Mouse (Mus musculus) spleen, embryonic (tissue): ENCODE results near the gene Zfp704.

Source experiments
- CTCF ChIA-PET: fragments of 350-600 bp; sonication (Branson Sonifier 250); formaldehyde crosslinking; loops from one replicate; lab custom pipeline; 2022; lab: Charles Lee

The Zfp704 gene

DNA sequence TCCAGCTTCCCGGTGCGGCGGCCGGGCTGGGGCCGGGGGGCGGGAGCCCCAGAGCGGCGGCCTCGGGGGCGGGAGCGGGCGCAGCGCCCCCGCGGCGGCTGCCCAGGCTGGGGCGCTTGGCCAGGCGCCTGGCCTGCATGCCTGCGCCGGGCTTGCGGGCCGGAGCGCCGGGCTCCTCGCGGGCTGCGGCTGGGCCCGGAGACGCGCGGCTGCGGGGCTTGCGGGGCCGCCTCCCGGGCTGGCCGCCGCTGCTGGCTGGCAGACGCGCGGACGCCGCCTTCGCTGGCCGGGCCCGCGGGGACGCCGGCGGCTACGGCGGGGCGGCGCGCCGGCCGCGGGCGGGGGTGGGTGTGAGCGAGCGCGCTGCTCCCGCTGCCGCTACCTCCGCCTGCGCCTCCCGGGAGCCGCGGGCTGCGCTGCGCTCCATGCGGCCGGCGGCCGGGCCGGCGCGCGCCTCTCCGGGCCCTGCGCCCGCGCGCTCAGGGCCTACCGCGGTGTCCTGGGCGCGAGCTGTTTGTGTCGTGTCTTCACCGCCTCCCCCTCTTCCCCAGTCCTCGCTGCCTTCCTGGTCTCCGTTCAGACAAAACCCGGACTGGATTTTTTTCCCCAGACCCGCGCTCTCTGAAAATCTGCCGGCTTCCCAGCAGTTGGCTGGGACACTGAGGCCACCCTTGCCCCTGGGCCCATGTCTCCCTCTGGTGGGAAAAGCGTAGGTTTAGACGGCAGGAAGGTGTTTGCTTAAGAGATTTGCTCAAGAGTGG lies at the start of gene Zfp704:
TSS of gene Zfp704 (minus strand) at position 505 of the 761 bp plus-strand sequence.
- CTCF ChIA-PET = no interaction called here

DNA sequence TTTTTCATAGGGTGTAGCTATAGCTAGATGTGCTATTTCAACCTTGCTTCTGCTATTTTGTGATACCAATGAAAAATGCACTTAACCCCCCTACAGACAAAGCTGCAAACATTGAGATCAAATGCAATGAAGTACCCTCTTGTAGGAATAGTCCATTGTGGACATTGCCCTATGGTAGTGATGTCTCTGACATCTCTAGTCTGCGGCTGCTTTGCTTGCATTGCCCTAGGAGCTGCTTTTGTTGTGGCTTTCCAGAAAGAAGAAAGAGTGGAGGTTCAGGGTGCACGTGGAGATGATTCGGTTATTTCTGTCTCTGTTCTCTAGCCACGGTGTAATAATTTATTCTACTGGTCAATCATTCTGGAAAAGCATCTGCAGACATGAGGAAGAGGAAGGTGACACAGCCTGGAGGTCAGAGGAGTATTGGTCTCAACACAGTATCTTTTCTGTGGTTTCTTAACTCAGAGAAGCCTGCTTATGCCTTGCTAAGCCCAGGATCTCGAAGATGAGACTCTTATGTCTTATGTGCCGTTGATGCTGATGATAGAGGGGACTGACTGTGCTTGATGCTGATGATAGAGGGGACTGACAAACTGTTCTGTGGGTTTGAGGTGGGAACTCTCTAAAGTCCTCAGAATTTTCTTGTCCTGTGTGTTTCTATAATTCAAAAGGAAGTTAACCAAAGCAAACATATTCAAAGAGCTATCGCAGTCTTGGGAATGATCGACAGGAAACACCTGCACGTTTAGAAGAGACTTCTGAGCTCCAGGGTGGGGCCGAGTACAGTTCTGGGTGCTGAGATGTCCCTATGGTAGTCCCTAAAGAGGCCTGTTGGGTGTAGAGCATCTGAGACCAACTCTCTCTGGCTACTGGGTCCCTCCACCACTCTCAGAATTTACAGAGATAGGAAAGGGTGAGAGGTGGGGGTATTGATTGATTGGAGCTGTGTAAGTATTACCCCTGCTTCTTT lies 23.4 kb upstream of the Zfp704 start:
- CTCF ChIA-PET = no interaction called here

DNA sequence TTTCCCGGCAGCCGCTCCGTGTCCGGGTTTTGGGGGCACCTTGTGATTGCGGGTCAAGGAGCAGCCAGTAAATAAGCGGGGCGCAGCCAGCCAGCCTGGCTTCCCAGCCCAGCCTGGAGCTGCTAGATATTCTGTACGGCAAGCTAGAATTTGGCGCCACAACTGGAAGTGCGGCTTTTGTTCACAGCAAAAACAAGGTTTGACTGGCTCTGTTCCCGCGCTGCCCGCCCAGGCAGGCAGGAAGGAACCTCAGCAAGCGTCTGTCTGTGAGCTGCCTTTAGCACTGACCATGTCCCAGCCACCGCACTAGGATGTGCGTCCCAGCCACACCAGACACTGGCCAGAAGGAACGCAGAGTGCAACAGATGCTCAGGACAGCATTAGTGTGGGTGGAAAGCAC lies 20.1 kb upstream of the Zfp704 start:
- CTCF ChIA-PET = no interaction called here

DNA sequence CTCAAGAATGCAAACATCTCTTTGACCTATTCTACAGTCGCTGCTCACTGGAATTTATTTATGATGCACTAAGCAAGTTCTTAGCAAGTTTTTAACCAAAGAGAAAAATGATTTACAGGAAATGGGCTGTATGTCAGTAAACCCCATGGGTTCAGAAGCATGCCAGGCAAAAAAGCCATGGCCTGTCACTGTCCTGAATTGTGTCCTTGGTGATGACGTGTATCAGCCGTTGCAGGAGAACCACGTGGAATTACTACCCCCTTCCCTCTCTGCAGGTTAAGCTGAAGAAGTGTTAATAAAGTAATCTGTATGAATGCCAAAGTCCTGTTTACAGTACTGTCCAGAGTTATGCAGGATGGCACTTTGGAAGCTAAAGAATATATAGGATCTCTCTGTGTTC lies 18.2 kb upstream of the Zfp704 start:
- CTCF ChIA-PET = no interaction called here

DNA sequence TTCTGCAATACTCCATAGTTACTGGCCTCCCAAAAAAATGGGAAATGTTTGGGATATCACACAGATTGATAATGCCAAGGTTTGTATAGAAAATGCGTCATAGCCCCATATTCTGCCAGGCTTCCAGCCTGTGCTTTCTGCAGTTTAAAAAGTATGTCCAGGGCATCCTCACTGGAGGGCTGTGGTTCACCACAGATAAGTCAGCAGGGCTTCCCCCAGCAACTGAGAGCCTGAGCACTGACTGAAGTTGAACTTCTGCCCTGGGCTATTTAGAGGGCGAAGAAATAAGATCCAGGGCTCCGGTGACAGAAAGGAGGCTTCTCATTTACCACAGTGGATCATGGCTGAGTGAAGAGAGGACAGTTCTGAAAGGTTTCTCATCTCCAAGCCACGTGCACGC lies 16.3 kb upstream of the Zfp704 start:
- CTCF ChIA-PET = no interaction called here

DNA sequence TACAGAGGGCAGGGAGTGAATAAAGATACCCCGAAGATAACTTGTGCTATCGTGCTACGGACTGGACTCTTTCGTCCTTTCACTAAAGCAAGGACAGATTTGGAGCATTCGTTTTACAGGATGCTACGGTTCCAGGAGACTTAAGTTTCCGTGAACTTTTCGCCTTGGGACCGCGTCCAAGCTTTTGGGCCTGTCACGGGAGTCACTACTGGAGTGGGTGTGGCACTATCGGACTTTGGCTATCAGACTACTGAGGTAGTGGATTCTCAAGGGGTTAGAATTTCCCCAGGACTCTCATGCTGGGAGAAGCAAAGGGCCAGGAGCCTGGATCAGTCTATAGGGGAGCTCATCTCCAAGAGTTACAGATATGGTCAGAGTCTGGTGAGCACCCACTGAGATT lies 10.7 kb upstream of the Zfp704 start:
- CTCF ChIA-PET = no interaction called here

DNA sequence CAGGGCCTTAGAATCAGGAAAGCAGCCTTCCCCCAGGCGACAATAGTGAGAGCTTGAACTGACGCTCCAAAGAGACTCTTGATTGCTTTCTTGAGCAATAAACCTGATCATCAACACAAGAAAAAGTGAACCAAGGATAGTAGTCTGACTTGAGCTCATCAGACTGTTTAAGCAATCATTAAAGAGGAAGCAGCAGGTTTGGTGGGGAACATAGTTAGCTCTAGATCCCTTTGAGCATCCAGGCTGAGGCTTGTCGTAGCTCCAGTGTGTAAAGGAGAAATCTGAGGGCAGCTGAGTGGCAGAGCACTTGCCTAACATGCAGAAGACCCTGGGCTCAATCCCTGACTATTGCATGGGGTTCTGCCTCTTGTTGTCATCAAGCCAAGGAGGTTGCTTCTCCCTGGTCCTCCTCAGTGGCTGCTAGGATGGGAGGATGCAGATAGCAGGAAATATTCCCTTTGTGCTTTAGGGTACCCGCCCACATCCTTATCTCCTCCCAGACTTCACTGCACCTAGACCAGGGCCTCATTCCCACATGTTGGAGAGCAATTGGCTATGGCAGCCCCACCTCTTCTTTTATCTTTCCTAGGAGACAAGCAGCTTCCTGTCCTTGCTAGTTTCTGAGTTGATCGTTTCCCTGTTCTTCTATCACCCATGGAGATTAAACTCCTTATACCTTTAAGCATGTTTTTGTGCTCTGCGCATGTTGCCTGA lies 9.8 kb upstream of the Zfp704 start:
- CTCF ChIA-PET = no interaction called here

- CTCF ChIA-PET = no interaction called here
Observed at GRCm38 (mm10) chr3:9617101-9617500, 7.2 kb upstream of the Zfp704 start.

DNA sequence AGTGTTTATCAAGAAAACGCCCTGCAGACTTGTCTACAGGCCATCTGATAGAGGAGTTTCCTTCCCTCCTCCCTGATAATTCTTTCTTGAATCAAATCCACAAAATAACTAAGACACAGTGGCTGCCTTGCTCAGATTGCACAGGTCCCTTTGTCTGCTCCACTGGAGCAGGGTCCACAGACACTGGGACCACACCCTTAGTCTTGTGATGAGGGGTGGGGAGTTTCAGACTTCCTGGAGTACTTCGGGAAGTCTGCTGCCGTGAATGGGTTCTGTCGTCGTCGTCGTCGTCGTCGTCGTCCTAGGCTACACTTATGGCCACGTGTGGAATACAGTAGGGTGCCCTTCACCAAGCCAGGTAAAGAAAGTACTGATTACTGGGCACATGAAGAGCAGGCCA lies 4.8 kb upstream of the Zfp704 start:
- CTCF ChIA-PET = no interaction called here

GRCm38 (mm10) chr3:9614011-9614410 lies 4.1 kb upstream of the Zfp704 start:
- CTCF ChIA-PET = no interaction called here

DNA sequence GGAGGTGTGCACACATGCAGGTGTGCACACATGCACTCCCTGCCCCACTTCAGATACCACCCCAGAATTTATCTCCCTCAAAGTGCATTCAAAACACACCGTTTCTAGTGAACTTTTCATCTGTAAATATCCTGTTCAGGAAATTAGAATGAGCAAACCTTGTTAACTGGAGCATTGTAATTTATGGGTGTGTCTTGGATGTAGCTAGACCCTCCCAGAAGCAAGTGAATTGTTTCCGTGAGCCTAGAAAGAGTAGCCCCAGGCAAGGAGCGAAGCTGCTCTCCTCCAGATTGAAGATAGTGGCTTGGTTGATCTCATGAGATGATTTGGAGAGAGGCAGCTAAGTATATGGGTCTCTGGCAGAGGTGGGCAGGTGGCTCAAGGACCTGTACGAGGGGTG lies 1.3 kb upstream of the Zfp704 start:
- CTCF ChIA-PET = interaction anchor here (0.7 kb wide), 1 partner anchor 13 kb away, joined by 3 read pairs; no protein-coding TSS in a partner anchor

- CTCF ChIA-PET = no interaction called here
Observed at GRCm38 (mm10) chr3:9610426-9610825, 541 bp upstream of the Zfp704 start.

GRCm38 (mm10) chr3:9608906-9609580 lies 842 bp downstream of the Zfp704 start:
- CTCF ChIA-PET = no interaction called here

DNA sequence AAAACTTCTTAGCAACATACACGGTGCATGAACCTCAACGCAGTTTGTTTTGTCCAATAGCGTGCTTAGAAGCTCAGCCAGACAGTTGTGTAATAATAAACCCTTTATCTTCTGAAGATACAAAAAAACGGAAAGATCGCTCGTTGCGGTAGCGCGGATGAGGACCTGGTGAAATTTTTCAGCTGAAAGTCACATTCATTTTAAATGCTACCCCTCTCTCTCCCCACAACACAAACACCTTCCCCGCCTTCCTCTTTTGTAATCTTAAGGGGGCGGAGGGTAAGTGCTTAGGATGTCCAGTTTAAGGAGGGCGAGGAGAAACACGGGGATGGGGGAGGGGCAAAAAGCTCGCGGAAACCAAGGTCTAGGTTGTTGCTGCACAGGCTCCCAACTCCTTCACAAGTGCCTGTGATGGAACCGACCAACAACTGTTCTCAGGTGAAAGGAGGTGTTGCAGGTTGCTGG lies 1.4 kb downstream of the Zfp704 start:
- CTCF ChIA-PET = no interaction called here

GRCm38 (mm10) chr3:9607686-9608085 lies 2.2 kb downstream of the Zfp704 start:
- CTCF ChIA-PET = no interaction called here

GRCm38 (mm10) chr3:9605784-9606706 lies 3.8 kb downstream of the Zfp704 start:
- CTCF ChIA-PET = interaction anchor here (0.6 kb wide), 1 partner anchor 403 kb away, joined by 6 read pairs; no protein-coding TSS in a partner anchor

- CTCF ChIA-PET = no interaction called here
Observed at GRCm38 (mm10) chr3:9604941-9605340, 4.9 kb downstream of the Zfp704 start.

GRCm38 (mm10) chr3:9603866-9604265 lies 6.0 kb downstream of the Zfp704 start:
- CTCF ChIA-PET = interaction anchor here (0.6 kb wide), 1 partner anchor 205 kb away, joined by 3 read pairs; no protein-coding TSS in a partner anchor

GRCm38 (mm10) chr3:9600577-9600976 lies 9.3 kb downstream of the Zfp704 start:
- CTCF ChIA-PET = no interaction called here
